Mouse (Mus musculus): ENCODE measurements around the gene Exoc3l2. TPM values are rescaled to one million over a fixed set of nuclear protein-coding genes. Genes with fewer than 3 reads are reported as not detected.
A peak's percentile ranks its signal among the peaks of the same experiment; 100 is the strongest.

Exoc3l2 gene
- polyA plus RNA-seq, 2 experiments = 1.9 to 3.5 TPM

GRCm38 (mm10) chr7:19470308-19470707 lies 7.2 kb downstream of the Exoc3l2 start:
- DNase-seq (ENCODE audit: low spot score) = no peak
- no peak overlapping the region for H3K4me3 ChIP-seq (replicated peaks; ENCODE audit: low read length)
- peaks cover 3% of the 10 kb centered on the region; the same call in 1 of the 2 replicates for H3K4me1 ChIP-seq (ENCODE audit: control insufficient read depth, insufficient read depth, low read length)
- peaks cover 32% of the 10 kb centered on the region for H3K27me3 ChIP-seq (ENCODE audit: control insufficient read depth, insufficient read depth, low read length)
- TF ChIP-seq POLR2A (IDR thresholded peaks at IDR 0.05; ENCODE audit: borderline replicate concordance, extremely low read depth, insufficient read depth, insufficient read length) = no peak
- H3K9ac ChIP-seq (ENCODE audit: low read depth, low read length, severe bottlenecking) = no peak overlapping the region
- no peak overlapping the region for H3K4me2 ChIP-seq (replicated peaks; ENCODE audit: low read depth, low read length, severe bottlenecking)
- no peaks in the 10 kb centered on the region for H3K9me3 ChIP-seq (ENCODE audit: control insufficient read depth, low read length)
- no peaks in the 10 kb centered on the region for H3K36me3 ChIP-seq (ENCODE audit: control insufficient read depth, insufficient read depth, low read length)
- no peak overlapping the region for H3K27ac ChIP-seq (replicated peaks; ENCODE audit: low read depth, low read length)
- ATAC-seq (ENCODE audit: low FRiP score, low read depth) = no peak
- 17% methylated on average over 14 of the region's 14 CpGs for WGBS

GRCm38 (mm10) chr7:19472403-19472802 lies 9.3 kb downstream of the Exoc3l2 start:
- no peak overlapping the region for H3K9ac ChIP-seq (ENCODE audit: low read depth, low read length, severe bottlenecking)
- ATAC-seq (ENCODE audit: low FRiP score, low read depth) = no peak
- no peak for DNase-seq (ENCODE audit: low spot score)

DNA sequence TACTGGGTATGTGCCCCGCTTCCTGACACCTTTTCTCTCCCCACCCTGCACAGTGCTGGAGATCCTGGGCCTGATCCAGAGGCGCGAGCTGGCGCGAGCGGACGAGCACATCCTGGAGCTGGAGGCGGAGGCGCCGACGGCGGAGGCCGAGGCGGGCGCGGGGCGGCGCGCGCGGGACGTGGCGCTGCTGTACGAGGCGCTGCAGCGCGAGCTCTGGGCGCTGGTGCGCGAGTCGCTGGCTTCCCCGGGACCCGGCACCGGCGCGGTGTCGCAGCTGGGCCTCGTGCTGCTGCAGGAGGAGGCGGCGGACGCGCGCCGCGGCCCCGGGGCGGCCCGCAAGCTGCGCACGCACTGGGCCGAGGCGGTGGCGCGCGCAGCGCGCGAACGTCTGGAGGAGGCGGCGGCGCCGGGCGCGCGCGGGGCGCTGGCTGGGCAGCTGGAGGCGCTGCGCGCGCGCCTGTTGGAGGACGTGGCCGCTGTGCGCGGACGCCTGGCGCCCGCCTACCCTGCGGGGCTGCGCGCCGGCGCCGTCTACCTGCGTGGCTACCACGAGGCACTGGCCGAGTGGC lies 10.8 kb downstream of the Exoc3l2 start:
- Histone ChIP-seq H3K4me2 (replicated peaks; ENCODE audit: low read depth, low read length, severe bottlenecking) (peak overlapping the region; percentile 81), H3K27ac (replicated peaks; ENCODE audit: low read depth, low read length) (peak overlapping the region; percentile 85), H3K4me1 (ENCODE audit: control insufficient read depth, insufficient read depth, low read length) (peaks cover 7% of the 10 kb centered on the region), H3K9ac (ENCODE audit: low read depth, low read length, severe bottlenecking) (peak overlapping the region; percentile 82), H3K36me3 (ENCODE audit: control insufficient read depth, insufficient read depth, low read length) (no peaks in the 10 kb centered on the region), H3K27me3 (ENCODE audit: control insufficient read depth, insufficient read depth, low read length) (peaks cover 31% of the 10 kb centered on the region), H3K4me3 (replicated peaks; ENCODE audit: low read length) (peak overlapping the region; percentile 52), H3K9me3 (ENCODE audit: control insufficient read depth, low read length) (no peaks in the 10 kb centered on the region)
- no peak for TF ChIP-seq POLR2A (IDR thresholded peaks at IDR 0.05; ENCODE audit: borderline replicate concordance, extremely low read depth, insufficient read depth, insufficient read length)
- DNase-seq (ENCODE audit: low spot score) (peak; percentile 88), ATAC-seq (ENCODE audit: low FRiP score, low read depth) (peak; percentile 88)
- WGBS = under 1% methylated on average over 51 of the region's 89 CpGs

More at GRCm38 (mm10) chr7:19472403-19472802, 9.3 kb downstream of the Exoc3l2 start:
- no peak overlapping the region for H3K4me2 ChIP-seq (replicated peaks; ENCODE audit: low read depth, low read length, severe bottlenecking)
- H3K36me3 ChIP-seq (ENCODE audit: control insufficient read depth, insufficient read depth, low read length) = no peaks in the 10 kb centered on the region
- TF ChIP-seq POLR2A (IDR thresholded peaks at IDR 0.05; ENCODE audit: borderline replicate concordance, extremely low read depth, insufficient read depth, insufficient read length) = no peak
- H3K9me3 ChIP-seq (ENCODE audit: control insufficient read depth, low read length) = no peaks in the 10 kb centered on the region
- no peak overlapping the region for H3K27ac ChIP-seq (replicated peaks; ENCODE audit: low read depth, low read length)
- WGBS = 47% methylated on average over 4 of the region's 4 CpGs
- peaks cover 3% of the 10 kb centered on the region; the same call in 1 of the 2 replicates for H3K4me1 ChIP-seq (ENCODE audit: control insufficient read depth, insufficient read depth, low read length)
- peaks cover 32% of the 10 kb centered on the region for H3K27me3 ChIP-seq (ENCODE audit: control insufficient read depth, insufficient read depth, low read length)
- no peak overlapping the region for H3K4me3 ChIP-seq (replicated peaks; ENCODE audit: low read length)

- Histone ChIP-seq H3K9ac (ENCODE audit: low read depth, low read length, severe bottlenecking) (no peak overlapping the region), H3K4me3 (replicated peaks; ENCODE audit: low read length) (no peak overlapping the region), H3K9me3 (ENCODE audit: control insufficient read depth, low read length) (no peaks in the 10 kb centered on the region), H3K4me2 (replicated peaks; ENCODE audit: low read depth, low read length, severe bottlenecking) (no peak overlapping the region), H3K27me3 (ENCODE audit: control insufficient read depth, insufficient read depth, low read length) (0 out of 2 replicates have a peak, but pooled peaks cover 6% of the 10 kb centered on the region), H3K4me1 (ENCODE audit: control insufficient read depth, insufficient read depth, low read length) (peaks cover 7% of the 10 kb centered on the region), H3K36me3 (ENCODE audit: control insufficient read depth, insufficient read depth, low read length) (no peaks in the 10 kb centered on the region), H3K27ac (replicated peaks; ENCODE audit: low read depth, low read length) (no peak overlapping the region)
- DNase-seq (ENCODE audit: low spot score) = no peak
- no peak for ATAC-seq (ENCODE audit: low FRiP score, low read depth)
- WGBS = 73% methylated on average over 2 of the region's 2 CpGs
- TF ChIP-seq POLR2A (IDR thresholded peaks at IDR 0.05; ENCODE audit: borderline replicate concordance, extremely low read depth, insufficient read depth, insufficient read length) = no peak
Measured at GRCm38 (mm10) chr7:19477084-19477483, 14.0 kb downstream of the Exoc3l2 start.

GRCm38 (mm10) chr7:19477624-19478384 lies 14.7 kb downstream of the Exoc3l2 start:
- Histone ChIP-seq H3K9me3 (ENCODE audit: control insufficient read depth, low read length) (no peaks in the 10 kb centered on the region), H3K4me1 (ENCODE audit: control insufficient read depth, insufficient read depth, low read length) (peaks cover 7% of the 10 kb centered on the region), H3K36me3 (ENCODE audit: control insufficient read depth, insufficient read depth, low read length) (no peaks in the 10 kb centered on the region), H3K27me3 (ENCODE audit: control insufficient read depth, insufficient read depth, low read length) (no peaks in the 10 kb centered on the region), H3K4me2 (replicated peaks; ENCODE audit: low read depth, low read length, severe bottlenecking) (no peak overlapping the region), H3K9ac (ENCODE audit: low read depth, low read length, severe bottlenecking) (no peak overlapping the region), H3K27ac (replicated peaks; ENCODE audit: low read depth, low read length) (peak overlapping the region; percentile 5; the same call in 1 of the 2 replicates), H3K4me3 (replicated peaks; ENCODE audit: low read length) (no peak overlapping the region)
- TF ChIP-seq POLR2A (IDR thresholded peaks at IDR 0.05; ENCODE audit: borderline replicate concordance, extremely low read depth, insufficient read depth, insufficient read length) = no peak
- 29% methylated on average over 14 of the region's 14 CpGs for WGBS
- DNase-seq (ENCODE audit: low spot score) = no peak
- ATAC-seq (ENCODE audit: low FRiP score, low read depth) = no peak
